Mouse (Mus musculus): Measurements from ENCODE around the gene Eps8l2. TPM values are rescaled to one million over a fixed set of nuclear protein-coding genes. Genes with fewer than 3 reads are reported as not detected.
"Not testable (repeated sequence)": the region's sequence is repeated elsewhere in the genome, so short reads cannot be mapped to it uniquely, and the experiment has no call there.

Eps8l2 gene
- polyA plus RNA-seq, 1 experiment from 2014 or later, result 1.3 TPM

GRCm38 (mm10) chr7:141391625-141392551, 53.2 kb downstream of the Eps8l2 start, which contains the start of gene Taldo1:
TSS of gene Taldo1 (plus strand) at chr7:141392199.
- H3K27me3 ChIP-seq (replicated peaks), result no peaks in the 10 kb centered on the region; the same call in 1 of the 2 replicates
- peak within 1 kb of the TSS; percentile 75 for H3K4me3 ChIP-seq
- peak within 1 kb of the TSS; percentile 81 for H3K27ac ChIP-seq (ENCODE audit: poor library complexity, severe bottlenecking)
- ATAC-seq (ENCODE audit: insufficient number of reproducible peaks, low FRiP score), result peak; percentile 94
- under 1% methylated on average over 57 of the region's 57 CpGs for WGBS
- H3K9me3 ChIP-seq (replicated peaks), result no peaks in the 10 kb centered on the region
- H3K4me2 ChIP-seq, result peak within 1 kb of the TSS; percentile 95
- peaks cover 15% of the 10 kb centered on the region for H3K4me1 ChIP-seq (replicated peaks)
- peaks cover 17% of the 10 kb centered on the region for H3K36me3 ChIP-seq
- H3K9ac ChIP-seq, result peak within 1 kb of the TSS; percentile 86

GRCm38 (mm10) chr7:141392552-141393222, 54.0 kb downstream of the Eps8l2 start:
- WGBS, result 27% methylated on average over 9 of the region's 9 CpGs
- peaks cover 21% of the 10 kb centered on the region for H3K36me3 ChIP-seq
- H3K27ac ChIP-seq (ENCODE audit: poor library complexity, severe bottlenecking), result peak overlapping the region; percentile 81
- peak; percentile 58 for ATAC-seq (ENCODE audit: insufficient number of reproducible peaks, low FRiP score)
- H3K9ac ChIP-seq, result peak overlapping the region; percentile 86
- H3K27me3 ChIP-seq (replicated peaks), result no peaks in the 10 kb centered on the region; the same call in 1 of the 2 replicates
- peak overlapping the region; percentile 75 for H3K4me3 ChIP-seq
- H3K9me3 ChIP-seq (replicated peaks), result no peaks in the 10 kb centered on the region
- H3K4me1 ChIP-seq (replicated peaks), result peaks cover 15% of the 10 kb centered on the region
- peak overlapping the region; percentile 95 for H3K4me2 ChIP-seq

GRCm38 (mm10) chr7:141394158-141394557, 55.5 kb downstream of the Eps8l2 start:
- Histone ChIP-seq H3K4me3 (no peak overlapping the region), H3K27ac (ENCODE audit: poor library complexity, severe bottlenecking) (peak overlapping the region; percentile 71; the same call in 1 of the 2 replicates)
- WGBS, result 77% methylated on average over 7 of the region's 7 CpGs

GRCm38 (mm10) chr7:141394771-141395170, 56.1 kb downstream of the Eps8l2 start:
- H3K4me3 ChIP-seq, result no peak overlapping the region
- H3K4me1 ChIP-seq (replicated peaks), result peaks cover 15% of the 10 kb centered on the region
- no peaks in the 10 kb centered on the region; the same call in 1 of the 2 replicates for H3K27me3 ChIP-seq (replicated peaks)
- WGBS, result 21% methylated on average over 6 of the region's 6 CpGs
- no peaks in the 10 kb centered on the region for H3K9me3 ChIP-seq (replicated peaks)
- H3K27ac ChIP-seq (ENCODE audit: poor library complexity, severe bottlenecking), result no peak overlapping the region
- no peak for ATAC-seq (ENCODE audit: insufficient number of reproducible peaks, low FRiP score)
- H3K9ac ChIP-seq, result no peak overlapping the region
- peaks cover 41% of the 10 kb centered on the region for H3K36me3 ChIP-seq
- no peak overlapping the region for H3K4me2 ChIP-seq

More at GRCm38 (mm10) chr7:141394158-141394557, 55.5 kb downstream of the Eps8l2 start:
- Histone ChIP-seq H3K4me1 (replicated peaks) (peaks cover 15% of the 10 kb centered on the region), H3K9me3 (replicated peaks) (no peaks in the 10 kb centered on the region), H3K27me3 (replicated peaks) (no peaks in the 10 kb centered on the region; the same call in 1 of the 2 replicates), H3K9ac (no peak overlapping the region), H3K36me3 (peaks cover 36% of the 10 kb centered on the region), H3K4me2 (peak overlapping the region; percentile 30; the same call in 1 of the 2 replicates)
- no peak for ATAC-seq (ENCODE audit: insufficient number of reproducible peaks, low FRiP score)

- Histone ChIP-seq H3K9me3 (replicated peaks) (no peaks in the 10 kb centered on the region), H3K4me1 (replicated peaks) (peaks cover 15% of the 10 kb centered on the region), H3K9ac (no peak overlapping the region), H3K4me2 (0 out of 2 replicates have a peak overlapping the region, but pooled peaks have one; percentile 11), H3K36me3 (peaks cover 47% of the 10 kb centered on the region), H3K27ac (ENCODE audit: poor library complexity, severe bottlenecking) (no peak overlapping the region), H3K27me3 (replicated peaks) (no peaks in the 10 kb centered on the region; the same call in 1 of the 2 replicates), H3K4me3 (no peak overlapping the region)
- ATAC-seq (ENCODE audit: insufficient number of reproducible peaks, low FRiP score), result no peak
- 76% methylated on average over 1 of the region's 1 CpGs for WGBS
These were observed 56.7 kb downstream of the Eps8l2 start for GRCm38 (mm10) chr7:141395348-141395747.

- Histone ChIP-seq H3K4me1 (replicated peaks) (no peaks in the 10 kb centered on the region), H3K9ac (no peak overlapping the region), H3K27me3 (replicated peaks) (no peaks in the 10 kb centered on the region), H3K4me3 (no peak overlapping the region), H3K36me3 (peaks cover 66% of the 10 kb centered on the region), H3K27ac (ENCODE audit: poor library complexity, severe bottlenecking) (no peak overlapping the region), H3K4me2 (no peak overlapping the region), H3K9me3 (replicated peaks) (no peaks in the 10 kb centered on the region)
- WGBS, result 46% methylated on average over 5 of the region's 5 CpGs
- peak; percentile 37 for ATAC-seq (ENCODE audit: insufficient number of reproducible peaks, low FRiP score)
These were observed 64.6 kb downstream of the Eps8l2 start for GRCm38 (mm10) chr7:141403305-141403704.

GRCm38 (mm10) chr7:141405466-141405865, 66.8 kb downstream of the Eps8l2 start:
- no peak for ATAC-seq (ENCODE audit: insufficient number of reproducible peaks, low FRiP score)
- Histone ChIP-seq H3K4me3 (no peak overlapping the region), H3K4me1 (replicated peaks) (peaks cover 5% of the 10 kb centered on the region), H3K9me3 (replicated peaks) (no peaks in the 10 kb centered on the region), H3K9ac (no peak overlapping the region), H3K4me2 (no peak overlapping the region), H3K27ac (ENCODE audit: poor library complexity, severe bottlenecking) (no peak overlapping the region), H3K36me3 (peaks cover 63% of the 10 kb centered on the region), H3K27me3 (replicated peaks) (no peaks in the 10 kb centered on the region)
- WGBS, result 73% methylated on average over 4 of the region's 4 CpGs

GRCm38 (mm10) chr7:141407670-141408069, 69.0 kb downstream of the Eps8l2 start:
- ATAC-seq (ENCODE audit: insufficient number of reproducible peaks, low FRiP score); H3K4me1 ChIP-seq (replicated peaks); H3K9me3 ChIP-seq (replicated peaks); H3K27me3 ChIP-seq (replicated peaks); H3K4me2 ChIP-seq; H3K4me3 ChIP-seq; H3K9ac ChIP-seq; H3K27ac ChIP-seq (ENCODE audit: poor library complexity, severe bottlenecking): not testable (repeated sequence)
- H3K36me3 ChIP-seq, result peaks cover 45% of the 10 kb centered on the region
- WGBS, result 92% methylated on average over 7 of the region's 7 CpGs

- Histone ChIP-seq H3K36me3 (peaks cover 33% of the 10 kb centered on the region), H3K4me2 (peak overlapping the region; percentile 9; the same call in 1 of the 2 replicates), H3K4me1 (replicated peaks) (peaks cover 12% of the 10 kb centered on the region), H3K27ac (ENCODE audit: poor library complexity, severe bottlenecking) (no peak overlapping the region), H3K27me3 (replicated peaks) (no peaks in the 10 kb centered on the region), H3K4me3 (no peak overlapping the region), H3K9me3 (replicated peaks) (no peaks in the 10 kb centered on the region), H3K9ac (peak overlapping the region; percentile 37)
- peak; percentile 63; the same call in 1 of the 2 replicates for ATAC-seq (ENCODE audit: insufficient number of reproducible peaks, low FRiP score)
- 17% methylated on average over 11 of the region's 11 CpGs for WGBS
These were observed 70.2 kb downstream of the Eps8l2 start for GRCm38 (mm10) chr7:141408833-141409232.

GRCm38 (mm10) chr7:141410631-141411030, 72.0 kb downstream of the Eps8l2 start:
- Histone ChIP-seq H3K9me3 (replicated peaks) (no peaks in the 10 kb centered on the region), H3K27ac (ENCODE audit: poor library complexity, severe bottlenecking) (no peak overlapping the region), H3K27me3 (replicated peaks) (no peaks in the 10 kb centered on the region), H3K4me1 (replicated peaks) (peaks cover 12% of the 10 kb centered on the region), H3K4me2 (no peak overlapping the region), H3K4me3 (no peak overlapping the region), H3K9ac (no peak overlapping the region), H3K36me3 (peaks cover 31% of the 10 kb centered on the region)
- no peak for ATAC-seq (ENCODE audit: insufficient number of reproducible peaks, low FRiP score)
- WGBS, result 82% methylated on average over 8 of the region's 8 CpGs

- H3K9me3 ChIP-seq (replicated peaks), result no peaks in the 10 kb centered on the region
- 95% methylated on average over 1 of the region's 1 CpGs for WGBS
- peaks cover 31% of the 10 kb centered on the region for H3K36me3 ChIP-seq
- no peak overlapping the region for H3K4me2 ChIP-seq
- no peaks in the 10 kb centered on the region for H3K27me3 ChIP-seq (replicated peaks)
- no peak overlapping the region for H3K4me3 ChIP-seq
- no peak overlapping the region for H3K27ac ChIP-seq (ENCODE audit: poor library complexity, severe bottlenecking)
- no peak overlapping the region for H3K9ac ChIP-seq
- no peak for ATAC-seq (ENCODE audit: insufficient number of reproducible peaks, low FRiP score)
- peaks cover 12% of the 10 kb centered on the region for H3K4me1 ChIP-seq (replicated peaks)
These were observed 73.0 kb downstream of the Eps8l2 start for GRCm38 (mm10) chr7:141411667-141412066.
